Mouse (Mus musculus): ENCODE data around the gene Selenbp2.
"Not testable (repeated sequence)": the region's sequence is repeated elsewhere in the genome, so short reads cannot be mapped to it uniquely, and the experiment has no call there.

- not testable (repeated sequence) for TF ChIP-seq POLR2A (IDR thresholded peaks at IDR 0.05; ENCODE audit: low read depth, low read length); CTCF (IDR thresholded peaks at IDR 0.05; ENCODE audit: extremely low read depth, insufficient read length, insufficient replicate concordance, low read depth, low read length)
Observed at GRCm38 (mm10) chr3:94691694-94692093, 1.7 kb upstream of the Selenbp2 start.
